Mouse (Mus musculus): ENCODE results near the gene Rnf213. TPM values are rescaled to one million over a fixed set of nuclear protein-coding genes. Genes with fewer than 3 reads are reported as not detected.

Gene Rnf213
- polyA plus RNA-seq, 1 experiment from 2014 or later, result 10.0 TPM

GRCm38 (mm10) chr11:119528930-119529329 is 136.0 kb downstream of the Rnf213 start:
- Histone ChIP-seq H3K9me3 (replicated peaks; ENCODE audit: low read length) (no peaks in the 10 kb centered on the region), H3K9ac (ENCODE audit: low read depth, low read length) (no peak overlapping the region), H3K4me2 (ENCODE audit: low read length) (no peak overlapping the region), H3K36me3 (ENCODE audit: insufficient read depth, low read length) (no peaks in the 10 kb centered on the region), H3K27me3 (ENCODE audit: insufficient read depth, low read length) (no peaks in the 10 kb centered on the region), H3K4me3 (replicated peaks; ENCODE audit: low read depth, low read length) (no peak overlapping the region), H3K4me1 (replicated peaks; ENCODE audit: insufficient read depth, low read length) (no peaks in the 10 kb centered on the region), H3K27ac (no peak overlapping the region)
- DNase-seq (ENCODE audit: low spot score), result no peak
- no peak for TF ChIP-seq CTCF (IDR thresholded peaks at IDR 0.05; ENCODE audit: low read depth)
- WGBS, result 58% methylated on average over 11 of the region's 11 CpGs
- ATAC-seq (replicated peaks; ENCODE audit: low FRiP score, low read depth), result no peak

- Histone ChIP-seq H3K4me1 (replicated peaks; ENCODE audit: insufficient read depth, low read length) (no peaks in the 10 kb centered on the region), H3K27me3 (ENCODE audit: insufficient read depth, low read length) (no peaks in the 10 kb centered on the region), H3K9me3 (replicated peaks; ENCODE audit: low read length) (no peaks in the 10 kb centered on the region), H3K4me3 (replicated peaks; ENCODE audit: low read depth, low read length) (no peak overlapping the region), H3K36me3 (ENCODE audit: insufficient read depth, low read length) (no peaks in the 10 kb centered on the region), H3K9ac (ENCODE audit: low read depth, low read length) (no peak overlapping the region), H3K4me2 (ENCODE audit: low read length) (no peak overlapping the region), H3K27ac (no peak overlapping the region)
- no peak for TF ChIP-seq CTCF (IDR thresholded peaks at IDR 0.05; ENCODE audit: low read depth)
- 71% methylated on average over 8 of the region's 8 CpGs for WGBS
- DNase-seq (ENCODE audit: low spot score) (no peak), ATAC-seq (replicated peaks; ENCODE audit: low FRiP score, low read depth) (no peak)
These were observed 139.6 kb downstream of the Rnf213 start for GRCm38 (mm10) chr11:119532460-119532859.

- ATAC-seq (replicated peaks; ENCODE audit: low FRiP score, low read depth), result no peak
- H3K4me2 ChIP-seq (ENCODE audit: low read length), result no peak overlapping the region
- TF ChIP-seq CTCF (IDR thresholded peaks at IDR 0.05; ENCODE audit: low read depth), result no peak; the same call in 1 of the 2 replicates
- H3K27ac ChIP-seq, result no peak overlapping the region
- WGBS, result 57% methylated on average over 7 of the region's 7 CpGs
- H3K27me3 ChIP-seq (ENCODE audit: insufficient read depth, low read length), result no peaks in the 10 kb centered on the region
- H3K36me3 ChIP-seq (ENCODE audit: insufficient read depth, low read length), result no peaks in the 10 kb centered on the region
- no peak overlapping the region for H3K9ac ChIP-seq (ENCODE audit: low read depth, low read length)
- DNase-seq (ENCODE audit: low spot score), result no peak
- H3K4me1 ChIP-seq (replicated peaks; ENCODE audit: insufficient read depth, low read length), result no peaks in the 10 kb centered on the region
- H3K9me3 ChIP-seq (replicated peaks; ENCODE audit: low read length), result no peaks in the 10 kb centered on the region
- H3K4me3 ChIP-seq (replicated peaks; ENCODE audit: low read depth, low read length), result no peak overlapping the region
These were observed 140.8 kb downstream of the Rnf213 start for GRCm38 (mm10) chr11:119533745-119534144.

MicroRNAs within 50 kb of the gene (microRNA counts, 519-probe panel; counts per million panel counts)
- microRNA mmu-miR-1932, result 330 counts per million, percentile 68 among the panel's probes with 10 or more counts

Small RNA genes within 50 kb of the gene (microRNA-seq; reads per million reads assigned to microRNA genes)
- not detected for gene Mir1932

Other genes starting within 250 kb of the Rnf213 start
- gene Tbc1d16, start 164.6 kb upstream of the Rnf213 start, polyA plus RNA-seq (2015; fragmentation: Nextera tagmentation; extraction: Ambion mirVana), result 9.2 and 9.5 TPM in 2 replicates
- 3.3 and 4.0 TPM in 2 replicates for gene Ccdc40, start 164.5 kb upstream of the Rnf213 start, polyA plus RNA-seq (2015; fragmentation: Nextera tagmentation; extraction: Ambion mirVana)
- gene Gaa, start 125.2 kb upstream of the Rnf213 start, polyA plus RNA-seq (2015; fragmentation: Nextera tagmentation; extraction: Ambion mirVana), result 64.6 and 68.5 TPM in 2 replicates
- gene Eif4a3, start 93.0 kb upstream of the Rnf213 start, polyA plus RNA-seq (2015; fragmentation: Nextera tagmentation; extraction: Ambion mirVana), result 260 and 285 TPM in 2 replicates
- 0.99 and 1.2 TPM in 2 replicates for gene Card14, start 85.3 kb upstream of the Rnf213 start, polyA plus RNA-seq (2015; fragmentation: Nextera tagmentation; extraction: Ambion mirVana)
- gene Sgsh, start 37.6 kb upstream of the Rnf213 start, polyA plus RNA-seq (2015; fragmentation: Nextera tagmentation; extraction: Ambion mirVana), result 9.8 and 10.1 TPM in 2 replicates
- 8.0 and 8.3 TPM in 2 replicates for gene Slc26a11, start 37.5 kb upstream of the Rnf213 start, polyA plus RNA-seq (2015; fragmentation: Nextera tagmentation; extraction: Ambion mirVana)
- 16.2 and 16.3 TPM in 2 replicates for gene Endov, start 98.2 kb downstream of the Rnf213 start, polyA plus RNA-seq (2015; fragmentation: Nextera tagmentation; extraction: Ambion mirVana)
- 0.18 and 0.21 TPM in 2 replicates for gene Nptx1, start 154.7 kb downstream of the Rnf213 start, polyA plus RNA-seq (2015; fragmentation: Nextera tagmentation; extraction: Ambion mirVana)
- gene Rptor, start 209.8 kb downstream of the Rnf213 start, polyA plus RNA-seq (2015; fragmentation: Nextera tagmentation; extraction: Ambion mirVana), result 6.8 and 7.1 TPM in 2 replicates

Measured in kidney, postnatal 0 days (tissue).